Mouse (Mus musculus) kidney, adult 11 months (tissue): Measurements from ENCODE around the gene Fundc2.

Experiments used
- DNase-seq: peaks from one replicate; pipeline ENCODE4 v3.0.0; 2022

Fundc2 gene

GRCm38 (mm10) chrX:75382195-75382771 lies at the start of gene Fundc2, which contains the start of gene F8:
Gene Fundc2, plus strand, starts transcription at chrX:75382399.
Gene F8, minus strand, starts transcription at chrX:75382615.
- DNase-seq: peak; percentile 55

GRCm38 (mm10) chrX:75370197-75370596 lies 12.0 kb upstream of the Fundc2 start:
- DNase-seq: no peak

- no peak for DNase-seq
These were observed 9.4 kb upstream of the Fundc2 start for GRCm38 (mm10) chrX:75372666-75373425.

- no peak for DNase-seq
These were observed 5.4 kb upstream of the Fundc2 start for GRCm38 (mm10) chrX:75376815-75377214.

GRCm38 (mm10) chrX:75381176-75381575 lies 1.0 kb upstream of the Fundc2 start:
- no peak for DNase-seq

GRCm38 (mm10) chrX:75381699-75382098 lies 500 bp upstream of the Fundc2 start:
- DNase-seq: no peak

- no peak for DNase-seq
These were observed 17.3 kb downstream of the Fundc2 start for GRCm38 (mm10) chrX:75399471-75399870.

- peak; percentile 31 for DNase-seq
These were observed 20.5 kb downstream of the Fundc2 start for GRCm38 (mm10) chrX:75402668-75403067.

GRCm38 (mm10) chrX:75403350-75403749 lies 21.2 kb downstream of the Fundc2 start:
- no peak for DNase-seq

GRCm38 (mm10) chrX:75409711-75410110 lies 27.5 kb downstream of the Fundc2 start:
- no peak for DNase-seq

GRCm38 (mm10) chrX:75415936-75416785 lies 34.0 kb downstream of the Fundc2 start, which contains the start of the genes Cmc4, Mtcp1 and Brcc3:
Gene Cmc4, minus strand, starts transcription at chrX:75416584.
Gene Mtcp1, minus strand, starts transcription at chrX:75416588.
Gene Brcc3, plus strand, starts transcription at chrX:75416628.
- DNase-seq: peak; percentile 92
